ENCODE assay signal across 28 mouse cellular contexts in the genomic region with DNA sequence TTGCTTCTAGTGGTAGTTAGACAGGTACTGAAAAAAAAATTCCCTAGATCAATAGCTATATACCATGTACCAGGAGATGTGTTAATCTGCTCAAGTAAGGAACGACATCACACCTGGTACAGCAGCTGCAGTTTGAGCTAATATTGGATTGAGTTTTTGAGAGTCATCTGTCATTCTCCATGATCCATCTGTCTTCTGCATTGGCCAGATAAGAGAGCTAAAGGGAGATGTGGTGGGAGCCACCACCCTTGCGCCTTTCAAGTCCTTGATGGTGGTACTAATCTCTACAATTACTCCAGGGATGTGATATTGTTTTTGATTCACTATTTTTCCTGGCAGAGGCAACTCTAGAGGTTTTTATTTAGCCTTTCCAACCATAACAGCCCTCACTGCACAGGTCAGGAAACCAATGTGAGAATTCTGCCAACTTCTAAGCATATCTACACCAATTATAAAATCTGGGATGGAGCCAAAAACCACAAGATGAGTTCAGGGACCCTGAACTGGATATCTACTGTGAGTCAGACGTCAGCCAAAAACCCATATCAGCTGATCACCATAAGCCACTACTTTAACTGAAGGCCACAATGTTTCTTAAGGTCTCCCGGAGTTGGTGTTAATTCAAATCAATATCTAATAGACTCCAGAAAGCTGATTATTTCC. TPM values are rescaled to one million over a fixed set of nuclear protein-coding genes. Genes with fewer than 3 reads are reported as not detected.
A peak's percentile ranks its signal among the peaks of the same experiment; 100 is the strongest.
DNase-seq lines count a peak whose midpoint lies in the region; ATAC-seq and TF ChIP-seq lines count a peak whose summit lies in the region.
"Had no signal": no experiment of that assay in that cellular context is flagged by ENCODE, and none has a peak within 500 bp of the region (broad histone marks: within the 10 kb centered on the region; RNA-seq: fewer than 3 reads in every experiment).

No protein-coding gene starts in this region.

- no peaks in the 10 kb centered on the region for H3K4me1 ChIP-seq in heart, embryonic 12.5 days (replicated peaks)
- H3K4me1 ChIP-seq in liver, postnatal 0 days (ENCODE audit: insufficient read depth) = peaks cover 3% of the 10 kb centered on the region; the same call in 1 of the 2 replicates
- H3K4me1 ChIP-seq in forebrain, embryonic 11.5 days (replicated peaks; ENCODE audit: control insufficient read depth, insufficient read depth, low read length) = no peaks in the 10 kb centered on the region
- H3K4me1 ChIP-seq: forebrain, embryonic 15.5 days; kidney, embryonic 15.5 days had no signal

- 45% methylated on average over 4 of the region's 4 CpGs for WGBS in heart, embryonic 12.5 days
- WGBS in liver, postnatal 0 days (ENCODE audit: insufficient replicate concordance) = 50% methylated on average over 4 of the region's 4 CpGs
- 88% methylated on average over 4 of the region's 4 CpGs for WGBS in forebrain, embryonic 11.5 days

- peak; percentile 51 for DNase-seq in heart, adult 11 months
- DNase-seq in MEL-GATA-1-ER (ENCODE audit: extremely low read depth, low read depth) = peak; percentile 82
- no peak for DNase-seq in liver, postnatal 0 days
- DNase-seq in layer of hippocampus, adult 9-11 months = no peak
- no peak for DNase-seq in forebrain, embryonic 11.5 days (ENCODE audit: low spot score)
- DNase-seq in cerebellum, postnatal 14 days = no peak
- DNase-seq: adrenal gland, postnatal 10 days; cerebellum, adult 8-10 months; embryo, embryonic 11 days; left cerebral cortex, postnatal 4 days; lung, adult 2 months; midbrain, embryonic 14.5 days; thymus, adult 18-20 months had no signal

- H3K27me3 ChIP-seq in heart, embryonic 12.5 days (replicated peaks) = peaks cover 10% of the 10 kb centered on the region; the same call in 1 of the 2 replicates
- no peaks in the 10 kb centered on the region for H3K27me3 ChIP-seq in liver, postnatal 0 days (ENCODE audit: insufficient read depth, low read length)
- H3K27me3 ChIP-seq in forebrain, embryonic 11.5 days (ENCODE audit: control insufficient read depth, insufficient read depth, low read length) = no peaks in the 10 kb centered on the region
- H3K27me3 ChIP-seq: forebrain, embryonic 15.5 days; heart, embryonic 15.5 days; kidney, embryonic 15.5 days had no signal

- H3K4me3 ChIP-seq in heart, embryonic 12.5 days = no peak overlapping the region
- H3K4me3 ChIP-seq in liver, postnatal 0 days (ENCODE audit: low read depth, low read length) = no peak overlapping the region
- H3K4me3 ChIP-seq in forebrain, embryonic 11.5 days (ENCODE audit: low read depth, low read length) = no peak overlapping the region
- H3K4me3 ChIP-seq: forebrain, embryonic 15.5 days; heart, embryonic 15.5 days; kidney, embryonic 15.5 days had no signal

- TF ChIP-seq CTCF in liver, postnatal 0 days (IDR thresholded peaks at IDR 0.05; ENCODE audit: low read depth) = no peak

- H3K9ac ChIP-seq in heart, embryonic 12.5 days = no peak overlapping the region
- no peak overlapping the region for H3K9ac ChIP-seq in liver, postnatal 0 days (replicated peaks)
- H3K9ac ChIP-seq in forebrain, embryonic 11.5 days (ENCODE audit: low read length) = no peak overlapping the region
- H3K9ac ChIP-seq: forebrain, embryonic 15.5 days; heart, embryonic 15.5 days; kidney, embryonic 15.5 days had no signal

- H3K4me2 ChIP-seq in heart, embryonic 12.5 days = no peak overlapping the region
- H3K4me2 ChIP-seq in liver, postnatal 0 days (ENCODE audit: low read depth, low read length) = peak overlapping the region; percentile 38; the same call in 1 of the 2 replicates
- no peak overlapping the region for H3K4me2 ChIP-seq in forebrain, embryonic 11.5 days (ENCODE audit: low read depth, low read length, severe bottlenecking)
- H3K4me2 ChIP-seq: forebrain, embryonic 15.5 days; heart, embryonic 15.5 days; kidney, embryonic 15.5 days had no signal

- no peaks in the 10 kb centered on the region for H3K9me3 ChIP-seq in heart, embryonic 12.5 days (replicated peaks)
- no peaks in the 10 kb centered on the region for H3K9me3 ChIP-seq in liver, postnatal 0 days (ENCODE audit: low read length)
- H3K9me3 ChIP-seq in forebrain, embryonic 11.5 days (ENCODE audit: control insufficient read depth, low read length) = no peaks in the 10 kb centered on the region
- H3K9me3 ChIP-seq: forebrain, embryonic 15.5 days; heart, embryonic 15.5 days; kidney, embryonic 15.5 days had no signal

- H3K27ac ChIP-seq in heart, embryonic 12.5 days (ENCODE audit: poor library complexity, severe bottlenecking) = no peak overlapping the region
- H3K27ac ChIP-seq in liver, postnatal 0 days (ENCODE audit: low read depth) = no peak overlapping the region
- H3K27ac ChIP-seq in forebrain, embryonic 11.5 days (ENCODE audit: low read depth, low read length) = no peak overlapping the region
- H3K27ac ChIP-seq: forebrain, embryonic 15.5 days; heart, embryonic 15.5 days; kidney, embryonic 15.5 days; macrophage had no signal

- H3K36me3 ChIP-seq in heart, embryonic 12.5 days = no peaks in the 10 kb centered on the region
- no peaks in the 10 kb centered on the region for H3K36me3 ChIP-seq in liver, postnatal 0 days (replicated peaks; ENCODE audit: insufficient read depth, low read length)
- no peaks in the 10 kb centered on the region for H3K36me3 ChIP-seq in forebrain, embryonic 11.5 days (ENCODE audit: control insufficient read depth, insufficient read depth, low read length)
- H3K36me3 ChIP-seq: forebrain, embryonic 15.5 days; heart, embryonic 15.5 days; kidney, embryonic 15.5 days had no signal

- no peak for ATAC-seq in heart, embryonic 12.5 days (ENCODE audit: insufficient number of reproducible peaks, low FRiP score)
- peak; percentile 66 for ATAC-seq in erythroblast, adult 5-6 weeks (replicated peaks; ENCODE audit: low FRiP score, poor library complexity, severe bottlenecking)
- ATAC-seq in liver, postnatal 0 days = peak; percentile 95
- no peak for ATAC-seq in forebrain, embryonic 11.5 days (replicated peaks; ENCODE audit: low FRiP score)
- ATAC-seq: forebrain, embryonic 15.5 days had no signal

- peak; percentile 82 for TF ChIP-seq EP300 in liver, postnatal 0 days (IDR thresholded peaks at IDR 0.05; ENCODE audit: low read depth)

RNA-seq across cellular contexts. Expression of a gene that starts 7.1 kb away (rescaled TPM):
- polyA plus RNA-seq in heart, embryonic 12.5 days (2016; fragmentation: Nextera tagmentation; extraction: Ambion mirVana) = not detected in 2 replicates
- total RNA-seq in erythroblast, adult 5-6 weeks (2015; ENCODE audit: low replicate concordance) = not detected in 2 replicates
- 0.84 TPM in 1 of 2 replicates, not detected in the other for total RNA-seq in erythroblast, adult 5-6 weeks (2017; ENCODE audit: low replicate concordance)
- 0.06 TPM in 1 of 2 replicates, not detected in the other for polyA plus RNA-seq in liver, postnatal 0 days (2015; fragmentation: Nextera tagmentation; extraction: Ambion mirVana)
- not detected in 2 replicates for polyA plus RNA-seq in forebrain, embryonic 11.5 days (2014; fragmentation: Nextera tagmentation; extraction: Ambion mirVana)
- total RNA-seq: adrenal gland, postnatal 10 days; gastrocnemius, adult 18-20 months; granulocyte monocyte progenitor cell, adult 5-6 weeks; left cerebral cortex, adult 18-20 months; left cerebral cortex, postnatal 4 days; neutrophil, adult 5-6 weeks had no signal
- polyA plus RNA-seq: C2C12; forebrain, embryonic 15.5 days; heart, embryonic 15.5 days; hindbrain, embryonic 11.5 days; macrophage; midbrain, embryonic 14.5 days had no signal

RNA-seq across cellular contexts. Expression of a gene that starts 39.3 kb away (rescaled TPM):
- not detected in 2 replicates for polyA plus RNA-seq in heart, embryonic 12.5 days (2016; fragmentation: Nextera tagmentation; extraction: Ambion mirVana)
- not detected in 2 replicates for total RNA-seq in erythroblast, adult 5-6 weeks (2015; ENCODE audit: low replicate concordance)
- total RNA-seq in erythroblast, adult 5-6 weeks (2017; ENCODE audit: low replicate concordance) = 0.26 and 0.84 TPM in 2 replicates
- polyA plus RNA-seq in liver, postnatal 0 days (2015; fragmentation: Nextera tagmentation; extraction: Ambion mirVana) = 0.04 TPM in 2 replicates
- not detected in 2 replicates for polyA plus RNA-seq in forebrain, embryonic 11.5 days (2014; fragmentation: Nextera tagmentation; extraction: Ambion mirVana)
- total RNA-seq: gastrocnemius, adult 18-20 months; granulocyte monocyte progenitor cell, adult 5-6 weeks; left cerebral cortex, adult 18-20 months; neutrophil, adult 5-6 weeks had no signal
- polyA plus RNA-seq: C2C12; forebrain, embryonic 15.5 days; heart, embryonic 15.5 days; hindbrain, embryonic 11.5 days; intestine, embryonic 14.5 days; kidney, embryonic 15.5 days; large intestine, adult 2 months; lung, adult 2 months; macrophage; midbrain, embryonic 14.5 days; urinary bladder, adult 2 months had no signal

RNA-seq across cellular contexts. Expression of a gene that starts 59.1 kb away (rescaled TPM):
- 0.49 and 0.62 TPM in 2 replicates for polyA plus RNA-seq in heart, embryonic 12.5 days (2016; fragmentation: Nextera tagmentation; extraction: Ambion mirVana)
- total RNA-seq in erythroblast, adult 5-6 weeks (2015; ENCODE audit: low replicate concordance) = not detected in 2 replicates
- not detected in 2 replicates for total RNA-seq in erythroblast, adult 5-6 weeks (2017; ENCODE audit: low replicate concordance)
- polyA plus RNA-seq in liver, postnatal 0 days (2015; fragmentation: Nextera tagmentation; extraction: Ambion mirVana) = 0.06 and 0.14 TPM in 2 replicates
- 1.2 and 2.1 TPM in 2 replicates for polyA plus RNA-seq in forebrain, embryonic 11.5 days (2014; fragmentation: Nextera tagmentation; extraction: Ambion mirVana)
- total RNA-seq: gastrocnemius, adult 18-20 months; granulocyte monocyte progenitor cell, adult 5-6 weeks; left cerebral cortex, adult 18-20 months; neutrophil, adult 5-6 weeks had no signal
- polyA plus RNA-seq: C2C12; large intestine, adult 2 months; macrophage had no signal

Comparison
In these comparisons a context has a peak if more than half of its experiments do, and no peak if none do; other contexts are left out.
1. DNase-seq: peak in heart, adult 11 months (single experiment) and MEL-GATA-1-ER (single experiment); none in liver, postnatal 0 days (single experiment), layer of hippocampus, adult 9-11 months (single experiment), forebrain, embryonic 11.5 days (single experiment) and cerebellum, postnatal 14 days (0 of 2).
2. ATAC-seq: peak in erythroblast, adult 5-6 weeks (single experiment) and liver, postnatal 0 days (single experiment); none in heart, embryonic 12.5 days (single experiment) and forebrain, embryonic 11.5 days (single experiment).